Mouse (Mus musculus) CH12.LX (cell line): Measurements from ENCODE around the gene E330009J07Rik. TPM values are rescaled to one million over a fixed set of nuclear protein-coding genes. Genes with fewer than 3 reads are reported as not detected.

Experiments
- DNase-seq: peaks from one replicate; pipeline ENCODE4 v3.0.0-alpha.2; 2013; ENCODE audit errors: extremely low read depth
- H3K27ac ChIP-seq: 2 replicates; pipeline ENCODE4 v1.5.1; 2012; ENCODE audit warnings: low read depth, mild to moderate bottlenecking, control low read depth, moderate library complexity; ENCODE audit not compliant: insufficient read depth
- H3K27me3 ChIP-seq: replicated peaks from 2 replicates; pipeline ENCODE3; 2012; ENCODE audit warnings: inconsistent platforms
- H3K36me3 ChIP-seq, 2 experiments: replicated peaks in 1 of 2; 2 replicates each; pipeline versions ENCODE3 to v1.6.1; 2012; ENCODE audit warnings: inconsistent platforms in 1 of 2, low read length in 1 of 2, mild to moderate bottlenecking in 1 of 2, mixed read lengths in 1 of 2, moderate library complexity in 1 of 2; ENCODE audit not compliant: control insufficient read depth in 1 of 2, insufficient read depth in 1 of 2
- H3K4me1 ChIP-seq, 2 experiments: 2 replicates each; pipeline ENCODE4 v1.6.1; 2012; ENCODE audit warnings: inconsistent platforms in 1 of 2, moderate library complexity in 1 of 2; ENCODE audit not compliant: insufficient read depth in 2 of 2, control insufficient read depth in 1 of 2
- H3K4me2 ChIP-seq: 2 replicates; pipeline ENCODE4 v1.6.1; 2012; ENCODE audit warnings: low read depth, mild to moderate bottlenecking, control low read depth; ENCODE audit not compliant: poor library complexity, insufficient read depth, severe bottlenecking
- H3K4me3 ChIP-seq, 3 experiments: fragments of 150-350 bp in 1 of 3; sonication (generic) in 1 of 3; replicated peaks in 1 of 3; 2 replicates each; pipeline versions ENCODE3 to v1.5.1; 2011 to 2012; ENCODE audit warnings: low read depth in 2 of 3, low read length in 2 of 3, mild to moderate bottlenecking in 2 of 3, moderate library complexity in 2 of 3, control low read depth in 1 of 3, improper control_type of control experiment in 1 of 3, inconsistent platforms in 1 of 3, mixed read lengths in 1 of 3; ENCODE audit not compliant: poor library complexity in 1 of 3
- H3K79me2 ChIP-seq: replicated peaks from 2 replicates; pipeline ENCODE4 v1.6.1; 2012; ENCODE audit warnings: mild to moderate bottlenecking, moderate library complexity; ENCODE audit not compliant: control insufficient read depth, poor library complexity, insufficient read depth, severe bottlenecking; ENCODE audit errors: extremely low read depth
- H3K9ac ChIP-seq: 2 replicates; pipeline ENCODE4 v1.6.1; 2012; ENCODE audit warnings: low read depth, mild to moderate bottlenecking, control low read depth, moderate library complexity; ENCODE audit not compliant: insufficient read depth
- H3K9me3 ChIP-seq: replicated peaks from 2 replicates; pipeline ENCODE3; 2012; ENCODE audit warnings: low read length, inconsistent platforms, mixed read lengths
- BHLHE40 ChIP-seq: IDR thresholded peaks from 2 replicates; pipeline ENCODE4 v1.6.1; 2011; ENCODE audit warnings: mild to moderate bottlenecking, low read depth, low read length, improper control_type of control experiment
- CHD2 ChIP-seq: IDR thresholded peaks from 2 replicates; pipeline ENCODE4 v1.6.1; 2011; ENCODE audit warnings: low read length, improper control_type of control experiment
- CTCF ChIP-seq, 2 experiments: IDR thresholded peaks in 1 of 2; conservative IDR thresholded peaks in 1 of 2; 2 replicates each; pipeline ENCODE4 v1.5.1; 2011 to 2012; ENCODE audit warnings: low read depth in 2 of 2, low read length in 2 of 2, improper control_type of control experiment in 1 of 2, inconsistent platforms in 1 of 2, mild to moderate bottlenecking in 1 of 2, moderate library complexity in 1 of 2
- GABPA ChIP-seq: IDR thresholded peaks from 2 replicates; pipeline ENCODE4 v1.6.1; 2012; ENCODE audit warnings: low read depth, low read length, improper control_type of control experiment, inconsistent platforms; ENCODE audit not compliant: insufficient replicate concordance
- HCFC1 ChIP-seq: IDR thresholded peaks from 2 replicates; pipeline ENCODE4 v1.6.1; 2012; ENCODE audit warnings: low read depth, mild to moderate bottlenecking, inconsistent platforms, low read length, improper control_type of control experiment
- IRF4 ChIP-seq: IDR thresholded peaks from 2 replicates; pipeline ENCODE4 v1.6.1; 2014; ENCODE audit warnings: low read depth, mild to moderate bottlenecking, inconsistent platforms, low read length, improper control_type of control experiment
- JUND ChIP-seq: conservative IDR thresholded peaks from 2 replicates; pipeline ENCODE4 v1.6.1; 2011; ENCODE audit warnings: low read depth, low read length, improper control_type of control experiment
- MAFK ChIP-seq: IDR thresholded peaks from 2 replicates; pipeline ENCODE4 v1.6.1; 2011; ENCODE audit warnings: low read length, improper control_type of control experiment; ENCODE audit not compliant: insufficient replicate concordance
- MAZ ChIP-seq: IDR thresholded peaks from 2 replicates; pipeline ENCODE4 v1.6.1; 2012; ENCODE audit warnings: low read depth, mild to moderate bottlenecking, inconsistent platforms, low read length, improper control_type of control experiment, moderate library complexity
- MXI1 ChIP-seq: IDR thresholded peaks from 2 replicates; pipeline ENCODE4 v1.6.1; 2011; ENCODE audit warnings: mild to moderate bottlenecking, low read depth, low read length, improper control_type of control experiment
- NELFE ChIP-seq: IDR thresholded peaks from 2 replicates; pipeline ENCODE4 v1.6.1; 2011; ENCODE audit warnings: low read depth, low read length, improper control_type of control experiment
- NRF1 ChIP-seq: IDR thresholded peaks from 2 replicates; pipeline ENCODE4 v1.6.1; 2014; ENCODE audit warnings: low read depth, mild to moderate bottlenecking, inconsistent platforms, low read length, improper control_type of control experiment, moderate library complexity
- POLR2A ChIP-seq: IDR thresholded peaks from 2 replicates; pipeline ENCODE4 v1.6.1; 2011; ENCODE audit warnings: low read depth, mild to moderate bottlenecking, improper control_type of control experiment, low read length
- RAD21 ChIP-seq: IDR thresholded peaks from 2 replicates; pipeline ENCODE4 v1.6.1; 2011; ENCODE audit warnings: low read depth, mild to moderate bottlenecking, low read length, improper control_type of control experiment, moderate library complexity
- RCOR1 ChIP-seq: conservative IDR thresholded peaks from 2 replicates; pipeline ENCODE4 v1.6.1; 2012; ENCODE audit warnings: low read depth, mild to moderate bottlenecking, inconsistent platforms, low read length, improper control_type of control experiment
- SMC3 ChIP-seq: IDR thresholded peaks from 2 replicates; pipeline ENCODE4 v1.6.1; 2011; ENCODE audit warnings: low read depth, low read length, improper control_type of control experiment
- TCF12 ChIP-seq: IDR thresholded peaks from 2 replicates; pipeline ENCODE4 v1.6.1; 2014; ENCODE audit warnings: low read depth, mild to moderate bottlenecking, inconsistent platforms, low read length, improper control_type of control experiment
- ZKSCAN1 ChIP-seq: IDR thresholded peaks from 2 replicates; pipeline ENCODE4 v1.6.1; 2012; ENCODE audit warnings: low read depth, inconsistent platforms, low read length, improper control_type of control experiment, borderline replicate concordance
- ZMIZ1 ChIP-seq: IDR thresholded peaks from 2 replicates; pipeline ENCODE4 v1.6.1; 2012; ENCODE audit warnings: low read depth, mild to moderate bottlenecking, inconsistent platforms, low read length, improper control_type of control experiment
- dilution Hi-C: fragments of 300-500 bp; cut with MboI; formaldehyde crosslinking; loops from 2 replicates; pipeline ENCODE4 v1.14.3; 2020; ENCODE audit warnings: low sequenced_read_pairs; ENCODE audit not compliant: extremely low pct_unique_long_range_greater_than_20kb, extremely low pct_ligation_motif_present
- in situ Hi-C: fragments of 300-500 bp; cut with MboI; formaldehyde crosslinking; loops from 3 replicates; pipeline ENCODE4 v1.14.3; 2019; ENCODE audit warnings: low sequenced_read_pairs, low pct_ligation_motif_present, low pct_unique_long_range_greater_than_20kb, mixed read lengths
- polyA plus RNA-seq: library from polyadenylated mRNA; unstranded; fragments of >175 nt; gene quantifications from 2 replicates; pipeline ENCODE4 v1.2.1, GENCODE M21; 2012; ENCODE audit warnings: low read depth; ENCODE audit not compliant: insufficient read length
- total RNA-seq, 2 experiments: library from RNA; depleted of rRNA; stranded (reverse); fragments of 300-350 nt in 1 of 2; fragments of >200 nt in 1 of 2; gene quantifications; 2 replicates each; pipeline ENCODE4 v1.2.3; 2012 to 2014

The E330009J07Rik gene
- 10.9 and 13.1 TPM in 2 replicates for total RNA-seq (2012; rRNA removed)
- 21.6 and 22.0 TPM in 2 replicates for total RNA-seq (2014; rRNA removed)
- polyA plus RNA-seq, result 11.6 and 12.3 TPM in 2 replicates

- H3K9me3 ChIP-seq, result no peaks in the 10 kb centered on the region
- no peaks in the 10 kb centered on the region for H3K36me3 ChIP-seq
- H3K27ac ChIP-seq, result no peak within 1 kb of the TSS
- TF ChIP-seq RAD21, result no peak
- peak; percentile 37; the same call in 1 of the 2 replicates for TF ChIP-seq TCF12
- no peak for TF ChIP-seq MAFK
- no peak for TF ChIP-seq JUND
- no peak for TF ChIP-seq SMC3
- peak; percentile 25; the same call in 1 of the 2 replicates for TF ChIP-seq NRF1
- no peak for TF ChIP-seq GABPA
- TF ChIP-seq NELFE, result peak; percentile 71; the same call in 1 of the 2 replicates
- TF ChIP-seq MXI1, result peak; percentile 25; the same call in 1 of the 2 replicates
- no peak for TF ChIP-seq HCFC1
- no peak; the same call in 1 of the 2 replicates for TF ChIP-seq IRF4
- peak; percentile 80 for TF ChIP-seq POLR2A
- peak; percentile 58; the same call in 1 of the 2 replicates for TF ChIP-seq ZMIZ1
- H3K4me1 ChIP-seq, result peaks cover 28 to 42% of the 10 kb centered on the region in 2 experiments
- dilution Hi-C loops (no loop called here), in situ Hi-C loops (no loop called here)
- H3K4me2 ChIP-seq, result peak within 1 kb of the TSS; percentile 77
- no peak for DNase-seq
- peak within 1 kb of the TSS; percentile 59 to 85 (median 68) for H3K4me3 ChIP-seq
- no peaks in the 10 kb centered on the region for H3K79me2 ChIP-seq
- H3K27me3 ChIP-seq, result peaks cover 10% of the 10 kb centered on the region
- peak within 1 kb of the TSS; percentile 56 for H3K9ac ChIP-seq
Observed at GRCm38 (mm10) chr6:40436047-40436483, at the start of gene E330009J07Rik. Gene E330009J07Rik, minus strand, starts transcription at chr6:40436135.

GRCm38 (mm10) chr6:40482318-40482717 is 46.4 kb upstream of the E330009J07Rik start:
- H3K4me1 ChIP-seq, result 0 out of 4 replicates have a peak, but pooled peaks cover 0 to 6% of the 10 kb centered on the region in 2 experiments
- H3K79me2 ChIP-seq, result no peaks in the 10 kb centered on the region
- no peak overlapping the region for H3K4me3 ChIP-seq
- dilution Hi-C loops, result no loop called here
- TF ChIP-seq RCOR1 (no peak), BHLHE40 (no peak), MAZ (no peak), CTCF (conservative IDR thresholded peaks at IDR 0.05 in 1 of 2, IDR thresholded peaks at IDR 0.05 in 1 of 2; ENCODE audit: low read depth in 2 of 2, low read length in 2 of 2) (no peak), MAFK (no peak), ZKSCAN1 (no peak), CHD2 (no peak), GABPA (no peak)
- peaks cover 43 to 70% of the 10 kb centered on the region in 2 experiments for H3K36me3 ChIP-seq
- no peak overlapping the region for H3K27ac ChIP-seq
- H3K4me2 ChIP-seq, result no peak overlapping the region
- no peaks in the 10 kb centered on the region for H3K9me3 ChIP-seq
- in situ Hi-C loops, result loop anchor here (10.0 kb wide), 1 partner anchor 202 kb away; no protein-coding TSS in a partner anchor
- no peak for DNase-seq
- H3K9ac ChIP-seq, result no peak overlapping the region
- no peaks in the 10 kb centered on the region for H3K27me3 ChIP-seq
